Mouse (Mus musculus) heart, adult 18-20 months (tissue): ENCODE results near the gene Med22. TPM values are rescaled to one million over a fixed set of nuclear protein-coding genes. Genes with fewer than 3 reads are reported as not detected.
A peak's percentile ranks its signal among the peaks of the same experiment; 100 is the strongest.

ENCODE experiments used
- DNase-seq, 2 experiments: peaks; one replicate each; pipeline ENCODE4 v3.0.0; 2021 to 2022; ENCODE audit warnings: mixed read lengths in 1 of 2
- long read RNA-seq, 2 experiments: library from polyadenylated mRNA; stranded (forward); transcript quantifications; one replicate each; pipeline ENCODE4 v2.0.0; 2021
- total RNA-seq, 2 experiments: library from RNA; stranded (reverse); gene quantifications; 2 replicates each; pipeline ENCODE4 v1.2.3; 2021

The Med22 gene
- 10 to 100 TPM; 24.7 to 25.6 TPM for total RNA-seq
- long read RNA-seq, experiment 1, transcript Med22-201 (4 exons, 973 nt), result major isoform, 12 of 15 reads
- long read RNA-seq, experiment 1, partial matches to known transcripts, result 0 of 15 reads
- long read RNA-seq, experiment 1, other reads (novel, unspliced or antisense), result 3 of 15 reads
- long read RNA-seq, experiment 2, transcript Med22-201 (4 exons, 973 nt), result major isoform, 10 of 10 reads
- long read RNA-seq, experiment 2, partial matches to known transcripts, result 0 of 10 reads
- long read RNA-seq, experiment 2, other reads (novel, unspliced or antisense), result 0 of 10 reads

DNA sequence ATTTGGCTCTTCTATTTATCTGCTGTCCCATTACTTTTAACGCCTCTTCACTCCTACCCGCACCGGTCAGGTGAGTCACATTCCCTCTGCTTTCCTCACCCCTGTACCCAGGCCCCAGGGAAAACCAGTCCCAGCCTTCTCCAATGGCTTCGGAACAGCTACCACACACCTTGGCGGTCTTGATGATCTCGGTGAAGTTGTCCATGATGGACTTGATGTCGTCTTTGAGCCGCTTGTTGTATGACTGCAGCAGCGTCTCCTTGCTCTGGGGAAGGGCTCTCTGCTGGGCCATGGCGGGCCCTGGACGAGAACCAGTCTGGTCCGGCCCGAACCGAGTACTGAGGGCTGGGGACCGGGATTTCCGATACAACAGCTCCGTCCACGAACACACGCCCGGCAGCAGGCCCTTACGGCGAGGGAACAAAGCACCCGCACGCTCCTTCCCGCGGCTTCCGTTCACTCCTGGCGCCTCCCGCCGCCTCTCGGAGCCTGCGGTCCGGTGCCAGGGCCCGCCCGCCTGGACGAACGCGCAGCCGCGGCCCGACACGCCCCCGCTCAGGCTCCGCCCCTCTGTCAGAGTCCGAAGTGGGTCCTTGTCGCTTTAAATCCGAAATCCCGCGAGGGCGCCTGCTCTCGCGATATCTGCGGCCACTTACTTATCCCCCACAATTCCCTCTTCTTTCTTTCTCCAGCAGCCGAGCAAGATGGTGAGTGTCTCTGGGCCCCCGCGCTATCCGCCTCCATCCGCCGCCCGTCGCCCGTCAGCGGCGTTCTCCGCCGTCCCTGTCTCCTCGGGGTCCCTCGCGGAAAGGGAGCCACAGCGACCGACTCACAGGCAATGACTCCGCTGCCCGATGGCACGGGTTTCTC, at the start of gene Med22, which contains the start of gene Rpl7a:
Gene Med22, minus strand, starts transcription at position 554 of the 870 bp plus-strand sequence.
Gene Rpl7a, plus strand, starts transcription at position 641 of the 870 bp plus-strand sequence.
- peak; percentile 99 to 100 for DNase-seq

DNA sequence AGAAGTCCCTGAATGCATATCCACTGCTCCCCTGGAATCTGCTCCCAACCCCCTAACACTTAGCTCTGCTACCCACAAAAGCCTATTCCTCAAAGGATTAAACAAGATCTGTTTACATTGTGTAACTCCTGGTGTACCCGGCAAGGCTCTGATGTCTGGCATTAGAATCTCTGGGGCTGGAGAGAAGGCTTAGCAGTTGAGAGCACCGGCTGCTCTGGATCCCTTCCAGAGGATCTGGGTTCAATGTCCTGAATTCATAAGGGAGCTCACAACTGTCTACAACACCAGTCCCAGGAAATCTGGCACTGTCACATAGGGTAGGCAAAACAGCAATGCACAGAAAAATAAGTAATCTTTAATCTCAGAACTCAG, 47.0 kb upstream of the Med22 start:
- DNase-seq, result no peak

DNA sequence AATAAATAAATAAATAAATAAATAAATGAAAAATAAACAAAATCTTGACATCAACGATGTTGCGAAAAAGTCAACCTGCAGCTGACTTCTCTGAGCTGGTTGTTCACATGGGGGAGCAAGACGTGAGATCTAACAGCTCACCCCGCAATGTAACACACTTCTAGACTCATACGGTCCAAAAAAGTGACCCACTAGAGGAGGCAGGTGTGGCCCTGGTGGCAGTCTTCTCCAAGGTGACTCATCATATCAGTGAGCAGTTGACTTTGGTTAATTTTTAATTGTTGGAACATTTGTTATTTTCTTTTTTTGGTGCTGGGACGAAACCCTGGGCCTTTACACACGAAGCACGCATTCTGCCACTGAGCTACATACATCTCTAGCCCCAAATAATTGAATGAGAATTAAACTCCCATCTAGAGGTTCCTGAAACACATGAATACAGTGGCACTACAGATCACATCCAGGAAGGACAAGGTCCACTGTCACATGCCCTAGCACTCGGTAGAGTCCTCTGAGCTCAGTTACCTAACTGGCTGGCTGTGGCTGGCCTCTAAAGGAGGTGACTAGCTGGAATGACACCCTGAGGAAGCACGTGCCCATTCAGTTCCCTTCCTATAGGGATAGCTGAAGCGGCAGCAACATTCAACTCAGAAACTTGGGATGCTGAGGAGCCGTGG, 46.5 kb upstream of the Med22 start:
- DNase-seq, result no peak

DNA sequence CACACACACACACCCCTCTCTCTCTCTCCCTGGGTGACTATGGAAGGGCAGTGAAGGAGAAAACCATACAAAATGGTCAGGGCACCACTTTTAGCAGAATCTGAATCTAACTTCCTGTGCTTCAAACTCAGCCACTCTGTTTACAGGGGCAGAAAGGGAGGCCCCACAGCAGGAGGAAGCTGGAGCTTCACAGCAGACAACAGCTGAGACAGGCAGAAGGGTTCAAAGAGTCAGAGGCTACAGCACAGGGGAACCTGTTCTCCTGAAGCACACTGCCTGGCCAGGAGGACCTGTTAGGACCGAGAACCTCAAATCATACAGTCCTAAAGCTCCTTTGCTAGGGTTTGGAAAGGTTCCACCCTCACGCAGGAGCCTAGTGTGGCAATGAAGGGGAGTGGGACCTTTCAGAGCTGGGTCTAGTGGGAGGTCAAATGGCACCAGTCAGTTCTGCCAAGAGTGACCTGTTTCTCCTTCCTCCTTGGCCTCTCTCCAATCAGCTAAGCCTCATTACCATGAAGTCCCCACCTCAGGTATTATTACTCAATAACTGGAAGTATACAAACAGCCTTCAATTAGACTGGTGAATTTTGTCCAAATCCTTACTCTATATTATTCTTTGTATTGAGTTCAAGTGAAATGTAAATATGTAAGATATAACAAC, 44.4 kb upstream of the Med22 start:
- DNase-seq, result no peak

DNA sequence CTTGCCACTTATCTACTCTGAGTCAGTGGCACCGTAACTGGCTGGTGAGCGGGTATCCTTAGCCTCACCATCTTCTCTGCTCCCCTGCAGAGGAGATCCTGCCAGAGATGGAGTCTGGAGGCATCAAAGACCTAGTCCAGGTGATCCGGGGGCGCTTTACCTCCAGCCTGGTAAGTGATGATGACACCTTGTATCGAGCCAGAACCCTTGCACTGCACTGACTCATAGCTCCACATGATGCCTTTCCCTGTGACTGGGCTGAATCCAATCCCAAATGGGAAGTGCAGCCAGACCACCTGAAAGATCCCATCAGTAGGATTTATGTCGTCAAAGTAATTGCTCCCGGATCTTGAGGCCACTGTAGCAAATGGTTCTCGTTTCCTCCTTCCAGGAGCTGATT, 42.4 kb upstream of the Med22 start:
- DNase-seq, result no peak

DNA sequence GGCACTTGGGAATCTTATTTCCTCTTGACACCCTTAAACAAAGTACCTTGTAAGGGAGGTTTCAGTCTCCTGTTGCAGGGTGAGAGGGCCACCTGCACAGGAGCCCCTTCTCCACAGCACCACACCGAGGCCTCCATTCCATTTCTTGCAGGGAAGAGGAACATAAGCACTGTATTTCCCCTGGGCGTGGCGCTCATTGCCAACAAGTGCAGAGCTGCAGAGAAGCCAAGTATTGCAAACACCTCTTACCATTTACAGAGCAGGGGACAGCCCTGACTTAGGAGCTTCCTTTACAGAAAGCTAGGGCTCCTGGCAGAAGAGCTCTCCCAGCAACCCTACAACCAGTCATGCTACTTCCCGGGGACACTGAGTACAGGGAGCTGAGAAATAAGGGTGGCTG, 41.7 kb upstream of the Med22 start:
- DNase-seq, result no peak

DNA sequence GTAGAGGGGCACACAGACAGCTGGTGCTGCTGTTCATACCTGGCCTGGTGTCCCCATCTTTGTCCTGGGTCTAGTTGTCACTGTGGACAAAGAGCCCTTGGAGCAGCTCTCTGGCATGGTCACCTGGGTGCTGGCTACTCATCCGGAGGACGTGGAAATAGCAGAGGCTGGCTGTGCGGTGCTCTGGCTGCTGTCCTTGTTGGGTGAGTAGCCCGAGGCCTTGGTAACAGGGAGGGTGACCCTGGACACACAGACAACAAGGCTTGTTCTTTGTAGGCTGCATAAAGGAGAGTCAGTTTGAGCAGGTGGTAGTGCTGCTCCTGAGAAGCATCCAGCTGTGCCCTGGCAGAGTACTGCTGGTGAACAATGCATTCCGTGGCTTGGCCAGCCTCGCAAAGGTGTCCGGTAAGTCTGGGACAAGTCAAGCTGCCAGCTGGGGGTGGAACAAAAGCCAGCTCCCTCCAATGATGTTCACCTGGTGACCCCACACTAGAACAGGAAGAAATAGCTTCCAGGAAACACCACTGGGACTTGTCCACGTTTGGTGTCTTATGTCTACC, 40.9 kb upstream of the Med22 start:
- no peak for DNase-seq

DNA sequence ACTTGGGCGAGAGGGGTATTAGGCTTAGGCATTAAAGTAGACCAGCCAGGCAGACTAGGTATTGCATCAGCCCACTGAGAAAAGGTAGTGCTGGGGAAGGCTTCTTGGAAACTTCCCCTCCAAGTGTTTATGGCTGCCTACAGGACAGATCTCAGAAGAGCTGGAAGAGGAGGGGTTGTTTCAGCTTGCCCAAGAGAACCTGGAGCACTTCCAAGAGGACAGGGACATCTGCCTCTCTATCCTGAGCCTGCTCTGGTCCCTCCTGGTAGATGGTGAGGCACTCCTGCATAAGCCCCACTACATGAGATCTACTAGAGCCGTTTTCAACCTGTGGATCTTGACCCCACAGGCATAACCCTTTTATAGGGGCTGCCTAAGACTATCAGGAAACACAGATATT, 39.9 kb upstream of the Med22 start:
- no peak for DNase-seq

DNA sequence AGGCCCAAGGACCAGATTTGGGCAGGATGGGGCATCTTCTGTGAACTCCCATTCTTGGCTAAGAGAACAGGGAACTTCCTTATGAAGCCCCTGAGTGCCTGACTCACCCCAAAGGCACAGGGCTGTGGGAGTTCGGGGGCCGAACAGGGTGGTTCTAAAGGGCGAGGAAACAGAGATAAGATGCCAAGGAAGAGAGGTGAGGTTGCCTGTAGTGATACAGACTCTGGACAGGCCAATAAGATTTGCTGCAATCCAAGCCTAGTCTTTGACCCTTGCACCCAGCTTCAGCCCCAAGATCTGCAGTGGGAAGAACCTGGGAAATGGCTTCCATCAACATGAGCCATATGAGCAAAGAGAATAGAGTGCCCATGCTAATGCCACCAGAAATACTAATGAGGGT, 32.8 kb upstream of the Med22 start:
- DNase-seq, result no peak

DNA sequence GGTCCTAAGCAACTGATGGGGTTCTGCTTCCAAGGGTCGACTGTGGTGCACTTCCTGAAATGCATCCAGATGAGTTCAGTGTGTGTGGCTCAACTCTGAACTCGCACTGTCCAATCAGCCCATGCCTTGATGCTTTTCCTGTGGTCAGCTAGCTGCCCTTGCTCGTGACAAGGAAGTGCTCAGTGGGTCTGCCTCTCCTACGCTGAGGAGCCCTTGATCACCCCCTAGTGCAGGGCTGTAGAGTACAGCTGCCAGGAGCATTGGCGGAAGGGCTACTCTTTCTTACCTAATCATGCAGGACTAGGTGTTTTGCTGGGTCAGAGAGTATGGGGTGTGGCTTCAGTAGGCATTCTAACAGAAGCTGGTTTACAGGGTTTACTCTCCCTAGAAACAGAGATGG, 31.1 kb upstream of the Med22 start:
- peak in 1 of 2 experiments; percentile 19 for DNase-seq

DNA sequence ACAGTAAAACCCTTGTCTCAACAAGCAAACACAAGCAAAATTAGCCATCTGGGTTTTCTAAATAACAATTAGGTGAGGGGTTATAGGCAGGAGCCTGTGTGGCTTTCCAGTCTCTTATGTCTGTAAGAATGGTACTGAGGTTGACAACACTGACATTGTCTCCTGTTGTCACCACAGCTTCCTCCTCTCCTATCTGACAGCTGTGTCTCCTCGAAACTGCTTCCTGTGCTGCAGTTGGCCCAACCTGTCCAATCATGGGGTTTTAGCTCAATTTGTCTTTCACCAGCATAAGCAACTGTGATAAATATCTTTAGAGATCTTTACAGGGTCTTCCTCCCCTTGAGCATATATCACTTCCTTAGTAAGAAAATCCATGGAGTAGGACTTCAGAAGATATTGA, 25.9 kb upstream of the Med22 start:
- no peak for DNase-seq

DNA sequence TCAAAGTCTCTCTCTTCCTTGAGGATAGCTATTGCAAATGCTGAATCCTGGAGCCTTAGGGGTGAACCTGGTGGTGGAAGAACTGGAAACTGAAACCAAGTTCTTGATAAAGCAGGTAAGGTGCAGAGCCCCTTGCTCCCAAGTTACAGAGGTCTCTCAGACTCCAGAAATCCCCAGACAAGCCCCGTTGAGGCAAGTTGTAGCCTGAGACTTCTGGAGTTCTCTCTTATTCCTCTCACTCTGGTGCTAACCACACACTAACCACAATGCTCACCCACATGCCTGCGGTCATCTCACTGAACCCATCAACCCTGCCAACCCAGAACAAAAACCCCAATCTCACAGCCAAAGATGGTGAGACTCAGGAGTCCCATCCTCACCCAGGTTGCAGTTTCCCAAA, 24.8 kb upstream of the Med22 start:
- DNase-seq, result no peak

DNA sequence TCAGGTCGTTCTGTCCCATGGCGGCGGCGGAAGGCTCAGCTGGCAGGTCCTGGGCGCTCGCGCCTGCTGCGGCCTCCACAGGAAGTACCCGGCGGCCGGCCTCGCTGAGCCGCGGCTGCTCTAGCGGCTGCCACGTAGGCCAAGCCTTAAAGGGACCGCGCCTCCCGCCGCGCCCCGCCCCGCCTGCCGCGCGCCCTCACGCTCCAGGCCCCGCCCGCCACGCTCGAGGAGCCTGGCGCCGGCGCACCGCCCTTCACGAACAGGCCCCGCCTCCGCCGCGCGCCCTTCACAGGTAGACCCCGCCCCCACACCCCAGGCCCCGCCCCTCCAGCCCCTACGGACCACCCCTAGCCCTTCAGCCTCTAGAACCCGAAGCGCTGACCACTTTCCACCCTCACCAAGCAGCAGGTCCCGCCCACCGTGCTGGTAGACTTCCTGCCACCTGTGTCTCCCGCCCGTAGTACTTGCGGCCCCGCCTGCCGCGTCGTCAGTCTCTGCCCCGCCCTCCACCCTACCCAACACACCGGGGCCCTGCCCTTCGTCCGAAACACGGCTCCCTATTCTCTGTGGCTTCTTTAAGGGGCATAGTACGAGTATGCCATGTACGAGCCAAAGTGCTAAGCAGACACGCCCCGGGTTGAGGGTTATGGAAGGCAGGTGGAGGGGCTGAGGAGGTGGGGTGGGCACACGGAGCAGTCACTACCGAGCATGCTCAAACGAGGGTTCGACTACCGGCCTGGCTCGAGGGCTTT, 23.0 kb upstream of the Med22 start, which contains the start of the genes Surf4 and Stkld1:
Gene Surf4, minus strand, starts transcription at position 625 of the 752 bp plus-strand sequence.
Gene Stkld1, plus strand, starts transcription at position 744 of the 752 bp plus-strand sequence.
- DNase-seq, result peak; percentile 90 to 96

DNA sequence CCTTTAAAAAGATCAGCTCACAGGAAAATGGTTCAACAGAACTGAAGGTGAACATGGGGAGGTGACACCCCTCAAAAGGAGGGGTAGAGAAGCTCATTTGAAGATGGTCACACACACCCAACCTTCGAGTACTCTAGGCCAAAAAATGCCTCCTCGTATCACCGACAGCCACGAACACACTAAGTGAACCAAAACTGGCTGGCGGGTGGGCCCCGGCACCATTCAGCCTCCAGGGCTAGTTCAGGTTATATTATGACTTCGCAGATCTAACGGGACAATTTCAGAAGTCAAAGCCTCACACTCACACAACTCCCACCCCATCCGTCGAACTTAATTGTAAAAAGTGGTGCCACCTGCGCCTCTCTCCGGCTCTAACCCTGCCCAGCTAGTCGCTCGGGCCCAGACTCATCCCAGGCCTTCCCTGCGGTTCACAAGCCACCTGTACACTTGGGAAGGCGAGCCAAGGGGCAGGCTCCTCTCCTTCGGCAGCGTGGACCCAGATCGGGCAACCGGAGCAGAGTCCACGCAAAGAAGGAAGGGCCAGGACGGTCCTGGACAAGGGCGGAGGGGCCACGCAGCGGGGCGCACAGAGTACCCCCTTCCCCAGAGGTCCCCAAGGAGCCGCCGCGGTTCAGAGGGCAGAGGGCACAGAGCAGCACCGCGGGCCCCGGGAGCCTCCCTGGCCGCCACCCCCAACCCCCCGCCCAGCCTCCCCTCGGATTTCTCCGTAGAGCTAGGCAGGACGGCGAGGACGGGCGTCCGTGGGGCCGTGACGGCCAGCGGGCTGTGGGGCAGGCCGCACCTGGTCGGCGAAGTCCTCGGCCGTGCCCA, 22.2 kb upstream of the Med22 start:
- no peak for DNase-seq

DNA sequence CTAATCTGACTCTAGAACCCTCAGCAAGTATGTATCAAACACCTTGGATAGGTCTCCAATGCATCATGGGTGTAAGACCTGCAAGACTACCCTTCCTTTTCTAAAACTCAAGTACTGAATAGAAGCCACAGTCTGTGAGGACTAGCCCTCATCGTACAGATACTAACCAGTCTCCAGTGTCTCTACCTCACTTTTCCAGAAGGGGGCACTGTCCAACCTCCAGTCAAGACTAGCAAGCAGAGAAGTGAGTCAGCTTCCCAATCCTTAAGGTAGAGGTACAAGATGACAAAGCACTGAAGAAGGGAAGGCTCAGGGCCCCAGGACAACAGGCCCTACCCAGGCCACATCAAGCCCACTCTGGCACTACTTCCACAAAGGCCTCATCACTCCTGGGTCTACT, 19.9 kb upstream of the Med22 start:
- DNase-seq, result peak; percentile 51 to 71

DNA sequence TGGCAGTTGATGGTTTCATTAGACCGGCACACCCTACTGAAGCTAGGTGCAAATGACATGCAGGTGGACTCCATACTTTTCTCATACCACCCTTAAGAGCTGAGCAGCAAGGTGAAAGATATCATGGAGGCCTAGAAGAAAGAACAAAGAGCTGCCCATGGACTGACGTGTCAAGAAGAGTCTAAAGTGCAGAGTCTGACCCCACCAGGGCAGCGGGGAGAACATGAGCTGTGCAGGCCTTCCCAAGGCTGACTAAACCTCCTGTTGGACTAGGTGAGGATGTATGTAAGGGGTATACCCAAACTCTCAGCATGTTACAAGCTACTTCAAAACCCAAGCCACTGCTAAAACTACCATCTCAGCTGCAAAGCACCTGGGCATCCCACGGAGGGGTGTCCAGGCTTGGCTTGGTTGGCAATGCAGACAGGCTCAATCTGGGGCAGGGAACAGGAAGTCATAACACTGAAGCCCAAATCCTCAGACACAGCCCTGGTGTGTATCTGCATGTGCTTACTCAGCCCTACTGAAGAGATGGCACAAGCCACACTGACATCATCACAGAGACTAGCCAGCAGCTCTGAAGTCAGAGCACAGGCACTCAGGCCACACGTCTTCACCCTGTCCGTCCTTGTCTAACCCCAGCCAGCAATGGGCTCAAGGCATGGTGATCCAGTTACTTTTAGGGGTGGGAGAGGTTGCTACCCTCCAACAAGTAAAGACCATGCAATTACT, 17.4 kb upstream of the Med22 start:
- DNase-seq, result peak in 1 of 2 experiments; percentile 29

DNA sequence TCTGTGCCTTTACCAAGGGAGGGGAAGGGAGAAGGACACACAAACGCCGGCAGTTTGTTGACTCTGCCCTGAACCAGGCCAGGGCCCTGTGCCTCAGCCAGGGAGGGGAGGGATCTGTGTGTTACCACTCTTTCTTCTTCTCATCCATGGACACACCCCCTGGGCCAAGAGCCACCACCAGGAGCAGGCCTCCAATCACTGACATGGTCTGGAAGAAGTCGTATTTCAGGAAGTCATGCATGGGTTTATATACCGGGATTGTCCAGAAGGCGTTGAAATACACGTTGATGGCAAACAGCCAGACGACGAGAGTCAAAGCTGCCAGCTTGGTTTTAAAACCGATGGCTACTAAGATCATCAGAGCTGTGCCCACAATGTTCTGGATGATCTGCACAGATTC, 11.3 kb upstream of the Med22 start:
- DNase-seq, result peak in 1 of 2 experiments; percentile 27

DNA sequence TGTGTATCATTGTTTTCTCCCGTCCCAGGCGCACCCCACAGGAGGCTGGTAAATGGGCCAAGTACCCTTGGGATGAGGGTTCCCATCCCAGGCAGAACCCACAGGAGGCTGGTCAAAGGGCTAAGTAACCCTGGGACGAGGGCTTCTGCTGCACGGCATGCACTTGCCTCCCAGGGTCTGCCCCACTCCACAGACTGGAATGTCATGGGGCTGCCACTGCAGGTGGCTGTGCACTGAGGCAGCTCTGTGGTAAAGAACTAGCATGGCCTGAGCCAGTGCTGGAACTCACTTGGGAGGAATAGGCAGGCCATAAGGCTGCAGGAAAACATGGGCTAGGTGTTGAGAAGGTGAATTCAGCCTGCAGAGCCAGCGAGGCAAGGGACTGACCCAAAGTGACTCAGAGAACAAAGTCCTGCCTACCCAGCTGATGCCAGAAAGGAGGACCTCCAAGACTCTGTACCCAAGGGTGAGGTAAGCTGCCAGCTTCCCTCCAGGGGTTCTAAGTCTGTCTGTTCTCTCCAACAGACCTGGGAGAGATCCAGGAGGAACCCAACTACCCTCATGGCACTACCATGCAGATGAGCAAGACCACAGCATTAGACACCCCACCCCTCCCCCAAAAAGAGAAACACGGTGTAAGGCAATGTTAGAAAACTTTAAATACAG, 9.8 kb upstream of the Med22 start:
- DNase-seq, result no peak

DNA sequence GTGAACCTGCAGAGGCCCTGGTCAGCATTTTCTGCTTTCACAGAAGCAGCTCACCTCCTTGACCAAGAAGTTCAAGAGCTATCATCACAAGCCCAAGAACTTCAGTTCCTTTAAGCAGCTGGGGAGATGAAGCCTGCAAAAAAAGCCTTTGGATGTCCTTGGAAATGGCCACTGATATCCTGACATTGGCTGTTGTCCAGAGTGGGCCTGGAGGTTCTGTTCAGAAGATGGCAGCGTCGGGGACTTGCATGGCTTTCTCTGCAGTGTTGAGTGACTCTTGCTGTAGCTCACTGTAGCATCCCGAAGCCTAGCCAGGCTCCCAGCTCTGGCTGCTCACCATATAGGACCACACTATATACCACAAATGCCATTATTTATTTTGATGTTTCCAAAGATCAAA, 9.2 kb upstream of the Med22 start:
- DNase-seq, result no peak
